Mouse (Mus musculus) liver, embryonic 15.5 days (tissue): ENCODE measurements around the gene Phb2. TPM values are rescaled to one million over a fixed set of nuclear protein-coding genes. Genes with fewer than 3 reads are reported as not detected.

ENCODE experiments used
- ATAC-seq: fragments of 200-750 bp; cut with Nextera tagmentation; 2 replicates; pipeline ENCODE4 v1.8.0; 2017; ENCODE audit warnings: moderate number of reproducible peaks, mild to moderate bottlenecking, moderate library complexity; ENCODE audit not compliant: insufficient read depth
- H3K27ac ChIP-seq: fragments of 300-500 bp; sonication (generic); replicated peaks from 2 replicates; pipeline ENCODE4 v1.5.1; 2015; ENCODE audit warnings: mild to moderate bottlenecking, inconsistent platforms
- H3K27me3 ChIP-seq: fragments of 300-500 bp; sonication (generic); 2 replicates; pipeline ENCODE4 v1.6.1; 2015; ENCODE audit warnings: mild to moderate bottlenecking, inconsistent platforms
- H3K36me3 ChIP-seq: fragments of 300-500 bp; sonication (generic); replicated peaks from 2 replicates; pipeline ENCODE4 v1.6.1; 2015; ENCODE audit warnings: moderate library complexity, mild to moderate bottlenecking, inconsistent platforms
- H3K4me1 ChIP-seq: fragments of 300-500 bp; sonication (generic); replicated peaks from 2 replicates; pipeline ENCODE4 v1.6.1; 2015; ENCODE audit warnings: inconsistent platforms
- H3K4me2 ChIP-seq: fragments of 300-500 bp; sonication (generic); 2 replicates; pipeline ENCODE4 v1.6.1; 2015; ENCODE audit warnings: moderate library complexity, mild to moderate bottlenecking, inconsistent platforms
- H3K4me3 ChIP-seq: fragments of 300-500 bp; sonication (generic); replicated peaks from 2 replicates; pipeline ENCODE4 v1.5.1; 2015; ENCODE audit warnings: mild to moderate bottlenecking, inconsistent platforms
- H3K9ac ChIP-seq: fragments of 300-500 bp; sonication (generic); 2 replicates; pipeline ENCODE4 v1.6.1; 2015; ENCODE audit warnings: moderate library complexity, mild to moderate bottlenecking, inconsistent platforms
- H3K9me3 ChIP-seq: fragments of 300-500 bp; sonication (generic); replicated peaks from 2 replicates; pipeline ENCODE4 v1.6.1; 2016; ENCODE audit warnings: inconsistent platforms
- WGBS: fragments of 180-500 bp; shearing (Covaris S2); methylation state at CpG from one replicate; pipeline ENCODE4 v1.1.7; 2015; ENCODE audit warnings: mixed read lengths; ENCODE audit not compliant: insufficient replicate concordance; 5-methylcytosine and 5-hydroxymethylcytosine counted together
- polyA plus RNA-seq: library from polyadenylated mRNA; unstranded; fragments of >200 nt; fragmentation: Nextera tagmentation; extraction: Ambion mirVana; gene quantifications from 2 replicates; pipeline ENCODE4 v1.2.1, GENCODE M21; 2015

The Phb2 gene
- polyA plus RNA-seq, 1 experiment from 2014 or later = 243 TPM

DNA sequence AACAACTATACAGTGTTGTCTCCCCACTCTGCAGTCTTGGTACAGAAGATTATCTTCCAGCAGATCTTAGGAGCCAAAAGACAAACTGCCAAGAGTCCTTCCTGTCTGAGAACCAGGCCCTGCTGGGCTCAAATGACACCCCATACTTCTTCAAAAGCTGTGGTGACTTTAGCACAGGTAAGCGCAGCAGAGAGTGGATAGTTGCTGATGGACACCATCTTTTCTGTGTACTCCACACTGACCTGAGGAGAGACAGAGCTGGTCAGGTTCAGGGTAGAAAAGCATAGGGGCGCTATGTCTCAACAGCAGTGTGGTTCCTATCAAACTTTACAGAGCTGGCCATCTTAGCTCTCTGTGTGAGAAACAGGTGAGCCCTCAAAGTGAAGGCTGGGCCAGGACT, 7.7 kb upstream of the Phb2 start:
- Histone ChIP-seq H3K36me3 (peaks cover 98% of the 10 kb centered on the region), H3K4me1 (peaks cover 32% of the 10 kb centered on the region), H3K27me3 (no peaks in the 10 kb centered on the region), H3K9me3 (no peaks in the 10 kb centered on the region), H3K9ac (no peak overlapping the region), H3K4me3 (no peak overlapping the region), H3K27ac (no peak overlapping the region), H3K4me2 (no peak overlapping the region)
- WGBS = 82% methylated on average over 2 of the region's 2 CpGs
- no peak for ATAC-seq

DNA sequence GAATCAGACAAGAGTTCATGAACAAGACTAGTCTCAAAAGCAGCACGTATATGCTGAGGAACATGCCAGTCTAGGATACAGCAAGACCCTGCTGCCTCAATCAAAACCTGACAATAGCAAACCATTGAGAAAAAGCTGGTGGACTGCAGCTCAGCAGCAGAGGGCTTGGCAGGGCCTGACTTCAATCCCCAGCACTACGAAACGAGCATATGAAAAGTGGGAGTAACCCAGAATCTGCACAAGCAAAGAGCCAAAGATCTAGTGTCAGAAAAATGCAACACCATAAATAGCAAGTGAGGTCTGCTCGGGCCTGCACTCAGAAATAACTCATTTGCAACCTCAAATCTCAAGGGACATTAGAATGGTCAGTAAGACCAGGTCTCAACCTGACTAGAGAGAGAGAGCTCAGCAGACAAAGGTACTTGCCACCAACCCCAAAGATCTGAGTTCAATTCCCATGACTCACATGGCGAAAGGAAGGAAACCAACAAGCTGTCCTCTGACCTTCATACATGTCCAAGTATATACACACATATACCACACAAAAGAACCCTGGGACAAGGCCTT, 6.0 kb upstream of the Phb2 start:
- no peak for ATAC-seq
- H3K4me3 ChIP-seq = no peak overlapping the region
- 74% methylated on average over 5 of the region's 5 CpGs for WGBS
- no peak overlapping the region for H3K27ac ChIP-seq
- H3K36me3 ChIP-seq = peaks cover 91% of the 10 kb centered on the region
- H3K9ac ChIP-seq = no peak overlapping the region
- H3K9me3 ChIP-seq = no peaks in the 10 kb centered on the region
- no peaks in the 10 kb centered on the region for H3K27me3 ChIP-seq
- H3K4me2 ChIP-seq = no peak overlapping the region
- peaks cover 37% of the 10 kb centered on the region for H3K4me1 ChIP-seq

DNA sequence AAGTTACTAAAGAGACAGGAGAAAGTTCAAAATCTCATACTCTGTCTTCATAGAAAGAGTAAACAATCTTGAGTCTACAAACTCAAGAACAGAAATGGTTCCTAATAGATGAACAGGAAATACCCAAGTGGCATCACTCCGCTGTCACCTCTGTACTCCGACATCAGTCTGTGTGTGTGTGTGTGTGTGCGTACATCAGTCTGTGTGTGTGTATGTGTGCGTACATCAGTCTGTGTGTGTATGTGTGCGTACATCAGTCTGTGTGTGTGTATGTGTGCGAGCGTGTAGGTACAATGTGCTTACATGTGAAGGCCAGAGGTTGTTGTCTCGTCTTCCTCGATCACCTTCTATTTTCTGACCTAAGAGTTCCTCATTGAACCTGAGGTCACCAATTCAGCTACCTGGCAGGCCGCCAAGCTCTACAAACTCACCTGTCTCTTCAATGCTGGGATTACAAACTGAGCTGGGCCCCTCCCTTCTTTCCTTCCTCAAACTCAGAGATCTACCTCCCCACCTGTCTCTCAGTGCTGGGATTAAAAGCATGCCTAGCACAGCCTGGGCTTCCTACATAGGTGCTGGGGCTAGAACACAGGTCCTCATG, 3.7 kb upstream of the Phb2 start:
- Histone ChIP-seq H3K4me2 (no peak overlapping the region), H3K9me3 (no peaks in the 10 kb centered on the region), H3K36me3 (peaks cover 68% of the 10 kb centered on the region), H3K4me1 (peaks cover 54% of the 10 kb centered on the region), H3K4me3 (no peak overlapping the region), H3K27me3 (no peaks in the 10 kb centered on the region), H3K9ac (no peak overlapping the region), H3K27ac (no peak overlapping the region)
- 84% methylated on average over 10 of the region's 10 CpGs for WGBS
- no peak for ATAC-seq

DNA sequence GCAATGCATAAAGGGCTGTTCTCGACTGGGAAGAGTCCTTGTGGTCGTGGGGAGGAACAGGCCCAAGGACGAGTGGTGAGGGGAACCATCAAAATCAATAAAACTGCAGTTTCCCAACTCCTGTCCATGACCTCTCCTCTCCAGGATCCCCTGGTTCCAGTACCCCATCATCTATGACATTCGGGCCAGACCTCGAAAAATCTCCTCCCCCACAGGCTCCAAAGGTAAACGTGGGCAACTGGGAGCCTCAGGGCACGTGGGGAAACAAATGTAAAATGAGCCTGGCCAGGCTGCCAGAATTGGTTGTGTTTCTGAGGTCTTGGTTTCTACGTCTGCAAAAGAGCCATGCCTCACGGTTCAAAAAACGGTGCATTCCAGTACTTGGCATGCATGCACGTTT, 782 bp downstream of the Phb2 start:
- H3K9ac ChIP-seq = peak overlapping the region; percentile 75
- WGBS = 7% methylated on average over 11 of the region's 11 CpGs
- H3K9me3 ChIP-seq = no peaks in the 10 kb centered on the region
- peak overlapping the region; percentile 78 for H3K27ac ChIP-seq
- peak overlapping the region; percentile 78 for H3K4me3 ChIP-seq
- H3K4me2 ChIP-seq = peak overlapping the region; percentile 94
- H3K27me3 ChIP-seq = no peaks in the 10 kb centered on the region
- ATAC-seq = no peak
- peaks cover 74% of the 10 kb centered on the region for H3K4me1 ChIP-seq
- peaks cover 67% of the 10 kb centered on the region for H3K36me3 ChIP-seq

DNA sequence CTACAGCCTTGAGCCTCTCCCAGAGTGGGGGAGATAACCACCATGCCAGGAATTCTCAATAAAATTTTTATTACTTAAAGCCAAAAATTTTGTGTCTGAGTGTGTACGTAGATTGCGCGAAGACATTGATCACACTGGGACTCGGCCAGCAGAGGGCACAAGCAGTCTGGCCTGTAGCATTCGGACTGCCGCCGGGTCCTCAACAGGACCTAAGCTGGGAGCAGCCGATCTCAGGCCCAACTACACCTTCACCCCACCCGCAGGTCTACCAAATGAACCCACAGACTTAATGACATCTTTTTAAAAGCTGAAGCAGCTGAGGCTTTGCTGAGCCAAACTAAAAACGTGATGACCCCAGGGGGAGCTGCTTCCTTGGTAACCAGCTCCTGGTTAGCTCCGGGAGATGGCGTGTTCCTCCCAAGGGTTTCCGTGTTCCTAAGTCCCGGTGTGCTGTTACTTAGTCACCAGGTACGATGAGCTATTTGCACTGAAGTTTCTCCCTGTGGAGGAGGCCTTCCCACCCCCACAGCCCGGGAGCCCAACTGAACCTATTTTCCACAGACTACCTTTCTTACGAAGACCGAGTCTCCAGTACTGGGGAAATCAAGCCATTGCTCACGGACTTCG, 4.8 kb downstream of the Phb2 start:
- ATAC-seq = no peak
- Histone ChIP-seq H3K9me3 (no peaks in the 10 kb centered on the region), H3K27me3 (no peaks in the 10 kb centered on the region), H3K9ac (no peak overlapping the region), H3K4me2 (no peak overlapping the region), H3K27ac (no peak overlapping the region), H3K4me1 (peaks cover 78% of the 10 kb centered on the region), H3K4me3 (no peak overlapping the region), H3K36me3 (peaks cover 44% of the 10 kb centered on the region)
- WGBS = 63% methylated on average over 20 of the region's 20 CpGs

DNA sequence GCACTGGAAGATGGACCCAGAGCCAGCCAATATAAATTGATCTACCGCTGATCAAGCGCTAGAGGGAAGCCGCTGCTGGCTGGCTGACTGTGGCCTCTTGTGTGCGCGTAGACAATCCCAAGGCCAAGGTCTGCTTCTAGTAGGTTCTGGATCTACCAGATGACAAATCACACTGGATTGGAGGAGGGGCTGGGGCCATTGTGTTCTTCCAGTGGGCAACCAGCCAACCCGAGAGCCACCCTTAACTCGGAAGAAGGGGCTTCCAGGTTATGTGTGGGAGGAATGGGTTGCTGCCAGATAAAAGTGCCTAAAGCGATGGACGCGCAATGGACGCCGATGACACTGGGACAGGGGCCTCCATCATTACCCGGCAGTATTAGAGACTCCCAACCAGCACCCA, 5.8 kb downstream of the Phb2 start:
- no peak overlapping the region for H3K4me2 ChIP-seq
- no peaks in the 10 kb centered on the region for H3K27me3 ChIP-seq
- peaks cover 74% of the 10 kb centered on the region for H3K4me1 ChIP-seq
- ATAC-seq = no peak
- WGBS = 81% methylated on average over 13 of the region's 13 CpGs
- H3K9ac ChIP-seq = no peak overlapping the region
- peaks cover 44% of the 10 kb centered on the region for H3K36me3 ChIP-seq
- H3K4me3 ChIP-seq = no peak overlapping the region
- no peak overlapping the region for H3K27ac ChIP-seq
- H3K9me3 ChIP-seq = no peaks in the 10 kb centered on the region

DNA sequence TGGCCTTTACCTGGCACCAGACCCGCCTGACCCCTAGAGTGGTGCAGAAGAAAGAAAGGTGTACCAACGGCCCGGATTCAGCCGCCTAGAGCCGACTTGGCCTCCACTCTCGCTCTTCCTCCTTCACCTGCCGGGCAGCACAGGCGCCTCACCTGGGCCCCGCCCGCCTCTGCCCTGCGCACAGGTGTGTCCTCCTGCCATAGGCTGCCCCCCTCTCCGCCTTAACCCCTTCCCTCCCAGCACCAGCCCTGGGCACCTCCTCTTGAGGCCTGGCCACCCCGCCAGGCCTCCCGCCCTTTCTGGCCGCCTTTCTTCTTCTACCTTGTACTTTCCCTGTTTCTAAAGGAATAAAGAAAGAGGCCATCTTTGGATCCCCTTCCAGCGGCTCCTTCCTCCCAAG, 6.6 kb downstream of the Phb2 start:
- peaks cover 42% of the 10 kb centered on the region for H3K36me3 ChIP-seq
- no peaks in the 10 kb centered on the region for H3K27me3 ChIP-seq
- no peak for ATAC-seq
- no peaks in the 10 kb centered on the region for H3K9me3 ChIP-seq
- H3K9ac ChIP-seq = no peak overlapping the region
- WGBS = 74% methylated on average over 16 of the region's 16 CpGs
- no peak overlapping the region for H3K4me3 ChIP-seq
- H3K27ac ChIP-seq = peak overlapping the region; percentile 76
- H3K4me1 ChIP-seq = peaks cover 74% of the 10 kb centered on the region
- peak overlapping the region; percentile 42 for H3K4me2 ChIP-seq

DNA sequence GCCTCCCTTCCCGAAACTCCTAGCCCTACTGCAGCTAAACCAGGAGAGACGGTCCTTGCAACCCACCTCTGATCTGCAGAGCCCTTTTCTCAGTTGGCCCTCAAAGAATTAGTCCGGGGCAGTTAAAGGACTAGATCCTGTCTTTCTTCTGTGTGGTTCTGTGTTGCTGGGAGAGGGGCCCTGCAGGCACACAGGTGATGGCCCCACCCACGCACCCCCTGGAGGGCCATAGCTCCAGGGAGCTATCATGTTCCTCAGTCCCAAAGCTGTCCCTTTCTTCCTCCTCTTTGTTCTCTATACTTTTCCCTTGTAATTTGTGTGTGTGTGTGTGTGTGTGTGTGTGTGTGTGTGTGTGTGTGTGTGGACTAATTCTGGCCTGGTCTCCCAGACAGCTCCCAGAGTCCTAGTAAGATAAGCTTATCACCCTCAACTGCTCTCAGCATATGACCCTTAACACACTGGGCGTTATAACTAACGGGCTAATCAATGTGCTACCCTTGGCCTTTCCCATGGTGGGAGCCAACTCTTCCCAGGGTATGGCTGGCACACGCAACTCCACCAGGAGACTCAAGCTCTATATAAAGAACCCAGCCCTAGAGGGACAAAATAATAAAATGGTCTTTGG, 7.3 kb downstream of the Phb2 start:
- Histone ChIP-seq H3K9me3 (no peaks in the 10 kb centered on the region), H3K9ac (peak overlapping the region; percentile 49), H3K4me1 (peaks cover 73% of the 10 kb centered on the region), H3K27me3 (no peaks in the 10 kb centered on the region), H3K4me2 (peak overlapping the region; percentile 42), H3K4me3 (no peak overlapping the region), H3K27ac (peak overlapping the region; percentile 76), H3K36me3 (peaks cover 37% of the 10 kb centered on the region)
- ATAC-seq = peak; percentile 86
- WGBS = 29% methylated on average over 7 of the region's 7 CpGs

DNA sequence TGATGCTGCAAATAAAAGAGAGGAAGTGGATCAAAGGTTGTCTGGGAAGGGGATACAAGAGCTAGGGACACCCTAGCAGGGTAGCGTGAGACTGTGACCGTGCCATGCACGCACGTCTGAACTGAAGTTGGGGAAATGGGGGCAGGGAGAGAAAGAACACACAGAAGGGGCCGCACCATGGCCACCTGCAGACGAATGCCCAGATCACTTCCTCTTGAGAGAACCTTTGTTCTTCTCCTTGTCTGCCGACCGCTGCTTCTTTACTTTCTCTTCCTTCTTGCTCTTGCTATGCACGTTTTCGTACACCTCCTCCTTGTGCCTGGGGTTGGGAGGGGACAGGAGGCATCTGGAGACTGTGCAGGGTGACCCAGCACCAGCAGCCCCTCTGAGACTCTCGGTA, 8.8 kb downstream of the Phb2 start:
- H3K4me3 ChIP-seq = no peak overlapping the region
- H3K27ac ChIP-seq = peak overlapping the region; percentile 76
- no peaks in the 10 kb centered on the region for H3K27me3 ChIP-seq
- no peak overlapping the region for H3K4me2 ChIP-seq
- H3K4me1 ChIP-seq = peaks cover 79% of the 10 kb centered on the region
- 64% methylated on average over 11 of the region's 11 CpGs for WGBS
- ATAC-seq = no peak
- H3K36me3 ChIP-seq = peaks cover 29% of the 10 kb centered on the region
- no peaks in the 10 kb centered on the region for H3K9me3 ChIP-seq
- H3K9ac ChIP-seq = no peak overlapping the region

DNA sequence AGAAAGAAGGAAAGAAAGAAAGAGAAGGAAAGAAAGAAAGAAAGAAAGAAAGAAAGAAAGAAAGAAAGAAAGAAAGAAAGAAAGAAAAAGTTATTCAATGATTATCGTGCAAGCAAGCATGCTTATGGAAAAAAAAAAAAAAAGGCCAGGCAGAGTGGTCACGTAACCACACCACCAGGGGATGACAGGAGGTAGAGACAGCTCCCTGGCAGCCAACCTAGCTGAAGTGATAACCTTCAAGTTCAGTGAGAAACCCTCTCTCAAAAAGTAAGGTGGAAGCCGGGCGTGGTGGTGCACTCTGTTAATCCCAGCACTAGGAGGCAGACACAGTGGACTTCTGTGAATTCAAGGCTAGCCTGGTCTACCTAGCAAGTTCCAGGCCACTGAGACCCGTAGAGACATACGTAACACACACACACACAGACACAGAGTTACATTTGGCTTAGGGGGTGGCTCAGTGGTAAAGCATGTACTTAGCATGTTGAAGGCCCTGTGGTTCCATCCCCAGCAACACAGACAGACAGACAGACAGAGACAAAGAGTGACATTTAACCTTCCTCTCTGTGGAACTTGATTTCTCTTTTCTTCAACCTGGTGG, 10.8 kb downstream of the Phb2 start:
- Histone ChIP-seq H3K27me3 (no peaks in the 10 kb centered on the region), H3K9me3 (no peaks in the 10 kb centered on the region), H3K4me1 (peaks cover 66% of the 10 kb centered on the region), H3K27ac (0 out of 2 replicates have a peak overlapping the region, but pooled peaks have one; percentile 19), H3K4me2 (no peak overlapping the region), H3K4me3 (no peak overlapping the region), H3K36me3 (0 out of 2 replicates have a peak, but pooled peaks cover 9% of the 10 kb centered on the region), H3K9ac (no peak overlapping the region)
- WGBS = 62% methylated on average over 6 of the region's 6 CpGs
- ATAC-seq = no peak

DNA sequence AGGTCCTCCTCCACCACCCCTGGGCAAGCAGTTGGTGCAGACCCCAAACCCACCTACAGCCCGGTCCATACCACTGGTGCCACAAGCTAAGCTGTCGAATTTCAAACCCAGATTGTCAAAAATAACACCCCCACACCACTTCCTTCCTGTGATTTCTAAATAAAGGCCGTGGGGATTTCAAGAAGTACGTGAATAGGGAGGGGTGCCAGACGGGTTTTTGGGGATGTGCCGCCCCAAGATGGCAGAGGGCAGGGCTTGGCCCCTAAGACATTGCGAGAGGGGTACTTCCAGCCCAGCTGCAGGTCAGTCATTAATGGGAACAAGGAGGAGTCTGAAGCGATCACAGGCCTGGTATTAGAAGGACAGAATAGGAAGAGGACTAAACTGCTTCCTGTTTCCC, 11.4 kb downstream of the Phb2 start:
- Histone ChIP-seq H3K27ac (0 out of 2 replicates have a peak overlapping the region, but pooled peaks have one; percentile 19), H3K9ac (no peak overlapping the region)
- 50% methylated on average over 8 of the region's 8 CpGs for WGBS

More for the DNA sequence above, 11.4 kb downstream of the Phb2 start:
- Histone ChIP-seq H3K9me3 (no peaks in the 10 kb centered on the region), H3K4me1 (peaks cover 60% of the 10 kb centered on the region), H3K4me2 (no peak overlapping the region), H3K4me3 (no peak overlapping the region), H3K36me3 (peaks cover 15% of the 10 kb centered on the region; the same call in 1 of the 2 replicates), H3K27me3 (no peaks in the 10 kb centered on the region)
- no peak for ATAC-seq
